Mouse (Mus musculus) CH12.LX (cell line): ENCODE measurements around the gene Cspg4. TPM values are rescaled to one million over a fixed set of nuclear protein-coding genes. Genes with fewer than 3 reads are reported as not detected.
A peak's percentile ranks its signal among the peaks of the same experiment; 100 is the strongest.

Experiments used
- DNase-seq: peaks from one replicate; pipeline ENCODE4 v3.0.0-alpha.2; 2013; ENCODE audit errors: extremely low read depth
- H3K27ac ChIP-seq: 2 replicates; pipeline ENCODE4 v1.5.1; 2012; ENCODE audit warnings: low read depth, mild to moderate bottlenecking, control low read depth, moderate library complexity; ENCODE audit not compliant: insufficient read depth
- H3K27me3 ChIP-seq: replicated peaks from 2 replicates; pipeline ENCODE3; 2012; ENCODE audit warnings: inconsistent platforms
- H3K36me3 ChIP-seq, 2 experiments: replicated peaks in 1 of 2; 2 replicates each; pipeline versions ENCODE3 to v1.6.1; 2012; ENCODE audit warnings: inconsistent platforms in 1 of 2, low read length in 1 of 2, mild to moderate bottlenecking in 1 of 2, mixed read lengths in 1 of 2, moderate library complexity in 1 of 2; ENCODE audit not compliant: control insufficient read depth in 1 of 2, insufficient read depth in 1 of 2
- H3K4me1 ChIP-seq, 2 experiments: 2 replicates each; pipeline ENCODE4 v1.6.1; 2012; ENCODE audit warnings: inconsistent platforms in 1 of 2, moderate library complexity in 1 of 2; ENCODE audit not compliant: insufficient read depth in 2 of 2, control insufficient read depth in 1 of 2
- H3K4me2 ChIP-seq: 2 replicates; pipeline ENCODE4 v1.6.1; 2012; ENCODE audit warnings: low read depth, mild to moderate bottlenecking, control low read depth; ENCODE audit not compliant: poor library complexity, insufficient read depth, severe bottlenecking
- H3K4me3 ChIP-seq, 3 experiments: fragments of 150-350 bp in 1 of 3; sonication (generic) in 1 of 3; replicated peaks in 1 of 3; 2 replicates each; pipeline versions ENCODE3 to v1.5.1; 2011 to 2012; ENCODE audit warnings: low read depth in 2 of 3, low read length in 2 of 3, mild to moderate bottlenecking in 2 of 3, moderate library complexity in 2 of 3, control low read depth in 1 of 3, improper control_type of control experiment in 1 of 3, inconsistent platforms in 1 of 3, mixed read lengths in 1 of 3; ENCODE audit not compliant: poor library complexity in 1 of 3
- H3K79me2 ChIP-seq: replicated peaks from 2 replicates; pipeline ENCODE4 v1.6.1; 2012; ENCODE audit warnings: mild to moderate bottlenecking, moderate library complexity; ENCODE audit not compliant: control insufficient read depth, poor library complexity, insufficient read depth, severe bottlenecking; ENCODE audit errors: extremely low read depth
- H3K9ac ChIP-seq: 2 replicates; pipeline ENCODE4 v1.6.1; 2012; ENCODE audit warnings: low read depth, mild to moderate bottlenecking, control low read depth, moderate library complexity; ENCODE audit not compliant: insufficient read depth
- H3K9me3 ChIP-seq: replicated peaks from 2 replicates; pipeline ENCODE3; 2012; ENCODE audit warnings: low read length, inconsistent platforms, mixed read lengths
- BHLHE40 ChIP-seq: IDR thresholded peaks from 2 replicates; pipeline ENCODE4 v1.6.1; 2011; ENCODE audit warnings: mild to moderate bottlenecking, low read depth, low read length, improper control_type of control experiment
- CHD1 ChIP-seq: IDR thresholded peaks from 2 replicates; pipeline ENCODE4 v1.6.1; 2012; ENCODE audit warnings: low read depth, low read length, improper control_type of control experiment, inconsistent platforms
- CTCF ChIP-seq, 2 experiments: IDR thresholded peaks in 1 of 2; conservative IDR thresholded peaks in 1 of 2; 2 replicates each; pipeline ENCODE4 v1.5.1; 2011 to 2012; ENCODE audit warnings: low read depth in 2 of 2, low read length in 2 of 2, improper control_type of control experiment in 1 of 2, inconsistent platforms in 1 of 2, mild to moderate bottlenecking in 1 of 2, moderate library complexity in 1 of 2
- E2F4 ChIP-seq: IDR thresholded peaks from 2 replicates; pipeline ENCODE4 v1.6.1; 2011; ENCODE audit warnings: low read depth, low read length, improper control_type of control experiment; ENCODE audit not compliant: insufficient replicate concordance
- EP300 ChIP-seq: IDR thresholded peaks from 2 replicates; pipeline ENCODE4 v1.6.1; 2011; ENCODE audit warnings: low read length, improper control_type of control experiment
- ETS1 ChIP-seq: conservative IDR thresholded peaks from 2 replicates; pipeline ENCODE4 v1.6.1; 2012; ENCODE audit warnings: low read depth, mild to moderate bottlenecking, inconsistent platforms, low read length, improper control_type of control experiment, moderate library complexity
- GABPA ChIP-seq: IDR thresholded peaks from 2 replicates; pipeline ENCODE4 v1.6.1; 2012; ENCODE audit warnings: low read depth, low read length, improper control_type of control experiment, inconsistent platforms; ENCODE audit not compliant: insufficient replicate concordance
- IRF4 ChIP-seq: IDR thresholded peaks from 2 replicates; pipeline ENCODE4 v1.6.1; 2014; ENCODE audit warnings: low read depth, mild to moderate bottlenecking, inconsistent platforms, low read length, improper control_type of control experiment
- KAT2A ChIP-seq: IDR thresholded peaks from 2 replicates; pipeline ENCODE4 v1.6.1; 2012; ENCODE audit warnings: low read length, improper control_type of control experiment, inconsistent platforms; ENCODE audit not compliant: insufficient replicate concordance
- MAFK ChIP-seq: IDR thresholded peaks from 2 replicates; pipeline ENCODE4 v1.6.1; 2011; ENCODE audit warnings: low read length, improper control_type of control experiment; ENCODE audit not compliant: insufficient replicate concordance
- MAZ ChIP-seq: IDR thresholded peaks from 2 replicates; pipeline ENCODE4 v1.6.1; 2012; ENCODE audit warnings: low read depth, mild to moderate bottlenecking, inconsistent platforms, low read length, improper control_type of control experiment, moderate library complexity
- MXI1 ChIP-seq: IDR thresholded peaks from 2 replicates; pipeline ENCODE4 v1.6.1; 2011; ENCODE audit warnings: mild to moderate bottlenecking, low read depth, low read length, improper control_type of control experiment
- NELFE ChIP-seq: IDR thresholded peaks from 2 replicates; pipeline ENCODE4 v1.6.1; 2011; ENCODE audit warnings: low read depth, low read length, improper control_type of control experiment
- RAD21 ChIP-seq: IDR thresholded peaks from 2 replicates; pipeline ENCODE4 v1.6.1; 2011; ENCODE audit warnings: low read depth, mild to moderate bottlenecking, low read length, improper control_type of control experiment, moderate library complexity
- RCOR1 ChIP-seq: conservative IDR thresholded peaks from 2 replicates; pipeline ENCODE4 v1.6.1; 2012; ENCODE audit warnings: low read depth, mild to moderate bottlenecking, inconsistent platforms, low read length, improper control_type of control experiment
- SIN3A ChIP-seq: IDR thresholded peaks from 2 replicates; pipeline ENCODE4 v1.6.1; 2012; ENCODE audit warnings: low read length, improper control_type of control experiment, inconsistent platforms
- SMC3 ChIP-seq: IDR thresholded peaks from 2 replicates; pipeline ENCODE4 v1.6.1; 2011; ENCODE audit warnings: low read depth, low read length, improper control_type of control experiment
- TBP ChIP-seq: conservative IDR thresholded peaks from 2 replicates; pipeline ENCODE4 v1.6.1; 2011; ENCODE audit warnings: low read depth, low read length, improper control_type of control experiment
- TCF12 ChIP-seq: IDR thresholded peaks from 2 replicates; pipeline ENCODE4 v1.6.1; 2014; ENCODE audit warnings: low read depth, mild to moderate bottlenecking, inconsistent platforms, low read length, improper control_type of control experiment
- UBTF ChIP-seq: IDR thresholded peaks from 2 replicates; pipeline ENCODE4 v1.6.1; 2012; ENCODE audit warnings: low read depth, mild to moderate bottlenecking, inconsistent platforms, low read length, improper control_type of control experiment, moderate library complexity
- USF1 ChIP-seq: IDR thresholded peaks from 2 replicates; pipeline ENCODE4 v1.6.1; 2014; ENCODE audit warnings: low read depth, mild to moderate bottlenecking, inconsistent platforms, low read length, improper control_type of control experiment
- ZC3H11A ChIP-seq: IDR thresholded peaks from 2 replicates; pipeline ENCODE4 v1.6.1; 2012; ENCODE audit warnings: low read depth, mild to moderate bottlenecking, inconsistent platforms, low read length, improper control_type of control experiment
- dilution Hi-C: fragments of 300-500 bp; cut with MboI; formaldehyde crosslinking; loops from 2 replicates; pipeline ENCODE4 v1.14.3; 2020; ENCODE audit warnings: low sequenced_read_pairs; ENCODE audit not compliant: extremely low pct_unique_long_range_greater_than_20kb, extremely low pct_ligation_motif_present
- in situ Hi-C: fragments of 300-500 bp; cut with MboI; formaldehyde crosslinking; loops from 3 replicates; pipeline ENCODE4 v1.14.3; 2019; ENCODE audit warnings: low sequenced_read_pairs, low pct_ligation_motif_present, low pct_unique_long_range_greater_than_20kb, mixed read lengths
- polyA plus RNA-seq: library from polyadenylated mRNA; unstranded; fragments of >175 nt; gene quantifications from 2 replicates; pipeline ENCODE4 v1.2.1, GENCODE M21; 2012; ENCODE audit warnings: low read depth; ENCODE audit not compliant: insufficient read length
- total RNA-seq, 2 experiments: library from RNA; depleted of rRNA; stranded (reverse); fragments of 300-350 nt in 1 of 2; fragments of >200 nt in 1 of 2; gene quantifications; 2 replicates each; pipeline ENCODE4 v1.2.3; 2012 to 2014

Cspg4 gene
- total and polyA plus RNA-seq, 3 experiments: 0.06 to 0.08 TPM; not detected in 1

GRCm38 (mm10) chr9:56886113-56886512 lies 21.3 kb downstream of the Cspg4 start:
- no peak overlapping the region for H3K4me3 ChIP-seq
- dilution Hi-C loops (no loop called here), in situ Hi-C loops (no loop called here)
- H3K36me3 ChIP-seq: no peaks in the 10 kb centered on the region
- H3K27ac ChIP-seq: no peak overlapping the region
- H3K9ac ChIP-seq: no peak overlapping the region
- no peak for DNase-seq
- H3K9me3 ChIP-seq: no peaks in the 10 kb centered on the region
- peaks cover 14 to 21% of the 10 kb centered on the region in 2 experiments; a peak in 3 of 4 replicates for H3K4me1 ChIP-seq
- H3K27me3 ChIP-seq: peaks cover 62% of the 10 kb centered on the region
- no peak overlapping the region for H3K4me2 ChIP-seq
- no peaks in the 10 kb centered on the region for H3K79me2 ChIP-seq
- no peak for TF ChIP-seq CHD1
- no peak for TF ChIP-seq RCOR1
- peak; percentile 93 for TF ChIP-seq BHLHE40
- peak; percentile 28 to 57; a peak in 3 of 4 replicates for TF ChIP-seq CTCF (conservative IDR thresholded peaks at IDR 0.05 in 1 of 2, IDR thresholded peaks at IDR 0.05 in 1 of 2; ENCODE audit: low read depth in 2 of 2, low read length in 2 of 2)
- peak; percentile 30; the same call in 1 of the 2 replicates for TF ChIP-seq SMC3
- TF ChIP-seq UBTF: no peak

DNA sequence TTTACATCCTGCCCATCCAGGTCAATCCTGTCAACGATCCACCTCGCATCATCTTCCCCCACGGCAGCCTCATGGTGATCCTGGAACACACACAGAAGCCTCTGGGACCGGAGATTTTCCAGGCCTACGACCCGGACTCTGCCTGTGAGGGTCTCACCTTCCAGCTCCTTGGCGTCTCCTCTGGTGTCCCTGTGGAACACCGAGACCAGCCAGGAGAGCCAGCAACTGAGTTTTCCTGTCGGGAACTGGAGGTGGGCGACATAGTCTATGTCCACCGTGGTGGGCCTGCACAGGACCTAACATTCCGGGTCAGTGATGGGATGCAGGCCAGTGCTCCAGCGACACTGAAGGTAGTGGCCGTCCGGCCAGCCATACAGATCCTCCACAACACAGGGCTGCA lies 21.8 kb downstream of the Cspg4 start:
- TF ChIP-seq SIN3A: no peak
- TF ChIP-seq NELFE: no peak
- TF ChIP-seq EP300: no peak
- TF ChIP-seq RCOR1: no peak
- TF ChIP-seq SMC3: no peak
- in situ Hi-C loops: no loop called here

GRCm38 (mm10) chr9:56887581-56887980 lies 22.7 kb downstream of the Cspg4 start:
- Histone ChIP-seq H3K9me3 (no peaks in the 10 kb centered on the region), H3K9ac (no peak overlapping the region), H3K4me1 (peaks cover 11 to 16% of the 10 kb centered on the region in 2 experiments; a peak in 3 of 4 replicates), H3K36me3 (no peaks in the 10 kb centered on the region), H3K4me3 (no peak overlapping the region), H3K27ac (no peak overlapping the region), H3K4me2 (no peak overlapping the region), H3K27me3 (peaks cover 56% of the 10 kb centered on the region), H3K79me2 (no peaks in the 10 kb centered on the region)
- DNase-seq: no peak
- in situ Hi-C loops (no loop called here), dilution Hi-C loops (no loop called here)
- no peak for TF ChIP-seq SMC3
- TF ChIP-seq RAD21: no peak
- no peak for TF ChIP-seq E2F4
- TF ChIP-seq MAFK: no peak
- no peak for TF ChIP-seq BHLHE40
- TF ChIP-seq ETS1: no peak
- TF ChIP-seq NELFE: no peak
- TF ChIP-seq GABPA: no peak
- TF ChIP-seq CTCF (conservative IDR thresholded peaks at IDR 0.05 in 1 of 2, IDR thresholded peaks at IDR 0.05 in 1 of 2; ENCODE audit: low read depth in 2 of 2, low read length in 2 of 2): no peak
- no peak for TF ChIP-seq UBTF
- no peak for TF ChIP-seq ZC3H11A
- no peak for TF ChIP-seq TBP
- TF ChIP-seq CHD1: no peak
- TF ChIP-seq USF1: no peak
- TF ChIP-seq KAT2A: no peak
- TF ChIP-seq TCF12: no peak
- no peak for TF ChIP-seq MXI1
- TF ChIP-seq IRF4: no peak
- TF ChIP-seq MAZ: no peak

More for the DNA sequence above, 21.8 kb downstream of the Cspg4 start:
- peaks cover 58% of the 10 kb centered on the region for H3K27me3 ChIP-seq
- H3K27ac ChIP-seq: no peak overlapping the region
- no peaks in the 10 kb centered on the region for H3K36me3 ChIP-seq
- no peak overlapping the region for H3K4me2 ChIP-seq
- no peak overlapping the region for H3K9ac ChIP-seq
- no peak overlapping the region for H3K4me3 ChIP-seq
- no peaks in the 10 kb centered on the region for H3K9me3 ChIP-seq
- DNase-seq: no peak
- H3K4me1 ChIP-seq: peaks cover 12 to 19% of the 10 kb centered on the region in 2 experiments; a peak in 3 of 4 replicates
- H3K79me2 ChIP-seq: no peaks in the 10 kb centered on the region
- dilution Hi-C loops: no loop called here
